Mouse (Mus musculus): ENCODE data around the gene Enah. TPM values are rescaled to one million over a fixed set of nuclear protein-coding genes. Genes with fewer than 3 reads are reported as not detected.

Enah gene
- polyA plus RNA-seq, 1 experiment from 2014 or later, result 14.8 TPM

DNA sequence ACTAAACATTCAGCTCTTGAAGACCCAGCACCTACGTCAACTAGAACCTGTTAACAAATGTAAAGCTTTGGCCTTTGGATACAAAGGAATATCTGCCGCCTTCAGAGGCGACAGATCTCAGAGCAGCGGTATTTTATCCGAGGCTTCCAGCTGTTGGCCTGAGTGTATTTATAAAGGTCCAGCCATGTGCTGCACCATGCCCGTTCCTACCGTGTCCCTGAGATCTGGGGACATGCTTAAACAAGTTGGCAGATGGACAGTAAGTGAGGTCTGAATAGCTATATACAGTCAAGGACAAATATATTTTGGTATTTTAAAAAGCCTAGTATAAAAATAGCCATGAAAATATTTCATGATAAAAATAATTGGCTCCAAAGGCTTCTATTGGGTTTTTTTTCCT is 32.6 kb upstream of the Enah start:
- 60% methylated on average over 7 of the region's 7 CpGs for WGBS
- H3K27me3 ChIP-seq (replicated peaks), result no peaks in the 10 kb centered on the region
- H3K4me2 ChIP-seq, result no peak overlapping the region
- H3K9me3 ChIP-seq, result no peaks in the 10 kb centered on the region
- no peaks in the 10 kb centered on the region for H3K36me3 ChIP-seq
- H3K4me1 ChIP-seq, result peaks cover 25% of the 10 kb centered on the region
- H3K27ac ChIP-seq (replicated peaks), result no peak overlapping the region
- no peak overlapping the region for H3K4me3 ChIP-seq
- H3K9ac ChIP-seq, result no peak overlapping the region
- ATAC-seq (ENCODE audit: extremely low read depth, insufficient number of reproducible peaks, low FRiP score, low TSS enrichment), result no peak

DNA sequence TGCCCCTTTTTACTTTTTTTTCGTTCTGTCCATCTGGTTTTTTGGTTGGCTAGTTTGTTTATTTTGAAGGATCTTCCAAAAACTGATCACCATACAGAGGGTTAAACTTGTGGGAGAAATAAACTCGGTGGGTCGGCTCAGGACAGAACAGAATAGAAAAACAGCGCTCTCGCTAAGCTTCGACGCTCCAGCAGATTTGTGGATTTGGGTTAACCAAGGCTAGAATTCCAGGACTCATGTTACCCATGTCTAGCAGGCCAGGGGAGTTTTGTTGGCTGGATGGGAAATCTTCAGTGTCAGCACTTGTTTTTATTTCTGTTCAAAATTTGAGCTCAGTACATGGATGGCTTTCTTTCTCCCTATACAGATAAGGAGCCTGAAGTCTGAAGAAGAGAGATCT is 30.0 kb upstream of the Enah start:
- Histone ChIP-seq H3K27me3 (replicated peaks) (no peaks in the 10 kb centered on the region), H3K4me1 (peaks cover 13% of the 10 kb centered on the region), H3K4me3 (no peak overlapping the region), H3K36me3 (no peaks in the 10 kb centered on the region), H3K27ac (replicated peaks) (no peak overlapping the region), H3K9me3 (no peaks in the 10 kb centered on the region), H3K9ac (no peak overlapping the region), H3K4me2 (no peak overlapping the region)
- ATAC-seq (ENCODE audit: extremely low read depth, insufficient number of reproducible peaks, low FRiP score, low TSS enrichment), result no peak
- WGBS, result 79% methylated on average over 7 of the region's 7 CpGs

DNA sequence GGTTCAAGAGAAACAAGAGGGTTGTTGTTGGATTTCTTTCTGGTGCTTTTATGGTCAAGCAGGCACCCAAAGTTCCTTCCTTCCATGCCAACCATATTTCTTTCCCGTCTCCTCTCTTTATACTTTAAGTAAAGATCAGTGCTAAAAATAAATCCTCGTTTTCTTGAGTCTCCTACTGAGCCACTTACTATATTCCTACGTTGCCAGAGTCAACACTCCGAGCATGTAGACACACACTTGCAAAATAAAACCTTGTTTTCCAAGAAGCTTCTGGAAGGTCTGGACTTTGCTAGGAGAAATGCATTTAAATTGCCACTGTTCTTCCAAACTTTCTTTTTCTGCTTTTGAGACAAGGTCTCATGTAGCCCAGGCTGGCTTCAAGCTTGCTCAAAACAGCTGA is 28.3 kb upstream of the Enah start:
- ATAC-seq (ENCODE audit: extremely low read depth, insufficient number of reproducible peaks, low FRiP score, low TSS enrichment), result no peak
- 73% methylated on average over 4 of the region's 4 CpGs for WGBS
- Histone ChIP-seq H3K4me1 (peaks cover 11% of the 10 kb centered on the region), H3K36me3 (no peaks in the 10 kb centered on the region), H3K4me3 (no peak overlapping the region), H3K27ac (replicated peaks) (no peak overlapping the region), H3K27me3 (replicated peaks) (no peaks in the 10 kb centered on the region), H3K9ac (no peak overlapping the region), H3K9me3 (no peaks in the 10 kb centered on the region), H3K4me2 (no peak overlapping the region)

DNA sequence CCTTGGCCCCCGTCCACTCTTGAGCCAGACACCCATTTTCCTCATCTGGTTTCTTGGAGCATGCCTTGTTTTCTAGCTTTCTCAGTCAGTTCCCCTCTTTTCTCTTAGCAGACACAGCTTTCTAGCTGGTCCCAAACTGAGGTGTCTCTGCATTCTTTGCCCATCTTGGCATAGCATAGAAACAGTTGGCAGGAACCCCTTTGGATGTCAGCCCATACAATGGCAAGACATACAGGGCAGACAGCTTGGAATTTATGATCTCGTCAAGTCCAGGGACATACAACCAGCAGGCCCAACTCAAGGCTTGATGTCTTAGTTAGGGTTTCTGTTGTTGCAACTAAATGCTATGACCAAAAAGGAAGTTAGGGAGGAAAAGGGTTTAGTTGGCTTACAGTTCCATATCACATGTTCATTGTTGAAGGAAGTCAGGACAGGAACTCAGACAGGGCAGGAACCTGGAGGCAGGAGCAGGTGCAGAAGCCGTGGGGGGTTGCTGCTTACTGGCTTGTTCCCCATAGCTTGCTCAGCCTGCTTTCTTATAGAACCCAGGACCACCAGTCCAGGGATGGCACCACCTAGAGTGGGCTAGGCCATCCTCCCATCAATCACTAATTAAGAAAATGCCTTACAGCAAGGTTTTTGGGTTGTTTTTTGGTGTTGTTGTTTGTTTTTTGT is 27.4 kb upstream of the Enah start:
- no peak overlapping the region for H3K9ac ChIP-seq
- no peaks in the 10 kb centered on the region for H3K9me3 ChIP-seq
- H3K27ac ChIP-seq (replicated peaks), result no peak overlapping the region
- no peaks in the 10 kb centered on the region for H3K27me3 ChIP-seq (replicated peaks)
- H3K4me3 ChIP-seq, result no peak overlapping the region
- H3K4me2 ChIP-seq, result no peak overlapping the region
- WGBS, result 75% methylated on average over 3 of the region's 3 CpGs
- H3K36me3 ChIP-seq, result no peaks in the 10 kb centered on the region
- ATAC-seq (ENCODE audit: extremely low read depth, insufficient number of reproducible peaks, low FRiP score, low TSS enrichment), result no peak
- 0 out of 2 replicates have a peak, but pooled peaks cover 3% of the 10 kb centered on the region for H3K4me1 ChIP-seq

DNA sequence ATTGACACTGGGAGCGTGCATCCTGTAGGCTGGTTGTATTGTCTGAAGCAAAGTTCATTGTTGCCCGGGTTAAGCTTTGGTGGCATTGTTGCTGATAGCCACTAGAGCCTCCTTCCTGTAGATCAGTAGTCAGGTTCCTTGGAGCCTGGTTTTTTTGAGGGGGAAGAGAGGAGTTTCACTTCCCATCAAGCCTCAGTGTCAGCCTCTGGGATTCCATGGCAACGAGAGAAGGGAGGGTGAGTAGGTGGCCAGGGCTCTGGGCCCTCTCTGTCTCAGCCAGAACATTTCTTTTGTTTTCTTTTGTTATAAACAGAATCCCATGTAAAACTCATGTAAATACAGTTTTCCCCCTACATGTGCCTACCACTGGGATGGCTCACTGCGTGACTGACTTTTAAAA is 25.4 kb upstream of the Enah start:
- no peaks in the 10 kb centered on the region for H3K27me3 ChIP-seq (replicated peaks)
- no peak overlapping the region for H3K27ac ChIP-seq (replicated peaks)
- H3K9me3 ChIP-seq, result no peaks in the 10 kb centered on the region
- 75% methylated on average over 4 of the region's 4 CpGs for WGBS
- no peak overlapping the region for H3K4me2 ChIP-seq
- no peak overlapping the region for H3K9ac ChIP-seq
- no peak for ATAC-seq (ENCODE audit: extremely low read depth, insufficient number of reproducible peaks, low FRiP score, low TSS enrichment)
- no peak overlapping the region for H3K4me3 ChIP-seq
- 0 out of 2 replicates have a peak, but pooled peaks cover 3% of the 10 kb centered on the region for H3K4me1 ChIP-seq
- no peaks in the 10 kb centered on the region for H3K36me3 ChIP-seq

DNA sequence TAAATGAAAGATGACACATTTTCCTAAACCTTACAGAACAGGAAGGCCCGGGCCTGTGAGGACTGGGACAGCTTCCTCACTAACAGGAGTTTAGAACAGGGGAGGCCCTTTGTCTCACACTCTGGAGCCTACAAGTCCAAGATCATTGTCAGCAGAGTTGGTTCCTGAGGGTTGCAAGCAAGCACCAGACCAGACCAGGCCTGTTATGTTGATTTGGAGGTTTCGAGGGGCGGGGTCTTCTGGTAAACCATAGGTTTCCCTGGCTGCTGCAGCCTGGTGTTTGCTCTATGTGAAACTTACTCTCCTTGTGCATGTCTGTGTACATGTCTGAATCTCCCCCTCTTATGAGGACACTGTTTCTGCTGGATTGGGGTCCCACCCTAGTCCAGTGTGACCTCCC is 20.7 kb upstream of the Enah start:
- no peak overlapping the region for H3K9ac ChIP-seq
- no peak overlapping the region for H3K27ac ChIP-seq (replicated peaks)
- WGBS, result 84% methylated on average over 3 of the region's 3 CpGs
- H3K27me3 ChIP-seq (replicated peaks), result no peaks in the 10 kb centered on the region
- H3K4me3 ChIP-seq, result no peak overlapping the region
- ATAC-seq (ENCODE audit: extremely low read depth, insufficient number of reproducible peaks, low FRiP score, low TSS enrichment), result no peak
- H3K36me3 ChIP-seq, result no peaks in the 10 kb centered on the region
- peaks cover 7% of the 10 kb centered on the region; the same call in 1 of the 2 replicates for H3K9me3 ChIP-seq
- no peak overlapping the region for H3K4me2 ChIP-seq
- H3K4me1 ChIP-seq, result 0 out of 2 replicates have a peak, but pooled peaks cover 3% of the 10 kb centered on the region

DNA sequence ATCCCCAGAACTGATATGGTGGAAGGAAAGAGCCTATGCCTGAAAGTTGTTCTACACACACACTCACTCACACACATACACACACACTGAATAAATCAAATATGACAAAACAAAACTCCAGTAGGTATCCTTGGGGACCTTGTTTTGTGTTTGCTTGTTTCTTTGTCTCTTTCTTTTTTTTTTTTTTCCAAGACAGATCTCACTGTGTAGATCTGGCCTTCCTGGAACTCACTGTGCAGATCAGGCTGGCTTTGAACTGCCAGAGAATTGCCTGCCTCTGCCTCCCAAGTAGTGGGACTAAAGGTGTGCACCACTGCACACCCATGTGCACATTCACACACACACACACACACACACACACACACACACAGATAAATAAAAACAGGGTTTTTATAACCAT is 12.0 kb upstream of the Enah start:
- Histone ChIP-seq H3K4me3 (no peak overlapping the region), H3K9me3 (no peaks in the 10 kb centered on the region), H3K27me3 (replicated peaks) (no peaks in the 10 kb centered on the region), H3K4me2 (no peak overlapping the region), H3K4me1 (peaks cover 31% of the 10 kb centered on the region), H3K27ac (replicated peaks) (no peak overlapping the region), H3K36me3 (no peaks in the 10 kb centered on the region), H3K9ac (no peak overlapping the region)
- no peak for ATAC-seq (ENCODE audit: extremely low read depth, insufficient number of reproducible peaks, low FRiP score, low TSS enrichment)

DNA sequence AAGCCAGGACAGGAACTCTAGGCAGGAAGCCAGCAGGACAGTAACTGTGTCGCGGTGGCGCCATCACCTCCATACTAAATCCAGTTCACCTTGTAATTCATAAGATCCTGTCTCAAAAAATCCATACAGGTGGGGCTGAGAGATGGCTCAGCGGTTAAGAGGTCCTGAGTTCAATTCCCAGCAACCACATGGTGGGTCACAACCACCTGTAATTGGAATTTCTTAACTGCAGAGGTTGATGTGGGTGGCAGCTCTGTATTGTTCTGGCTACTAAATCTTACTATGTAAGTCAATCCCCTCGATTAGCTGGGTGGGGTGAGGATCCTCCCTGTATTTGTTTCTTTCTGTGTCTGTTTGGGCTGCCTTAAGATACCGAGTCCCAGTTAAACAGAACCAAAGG is 11.3 kb upstream of the Enah start:
- Histone ChIP-seq H3K27me3 (replicated peaks) (no peaks in the 10 kb centered on the region), H3K27ac (replicated peaks) (no peak overlapping the region), H3K9me3 (no peaks in the 10 kb centered on the region), H3K4me1 (peaks cover 38% of the 10 kb centered on the region), H3K36me3 (no peaks in the 10 kb centered on the region), H3K4me2 (no peak overlapping the region), H3K9ac (no peak overlapping the region), H3K4me3 (no peak overlapping the region)
- WGBS, result 79% methylated on average over 6 of the region's 6 CpGs
- ATAC-seq (ENCODE audit: extremely low read depth, insufficient number of reproducible peaks, low FRiP score, low TSS enrichment), result no peak

DNA sequence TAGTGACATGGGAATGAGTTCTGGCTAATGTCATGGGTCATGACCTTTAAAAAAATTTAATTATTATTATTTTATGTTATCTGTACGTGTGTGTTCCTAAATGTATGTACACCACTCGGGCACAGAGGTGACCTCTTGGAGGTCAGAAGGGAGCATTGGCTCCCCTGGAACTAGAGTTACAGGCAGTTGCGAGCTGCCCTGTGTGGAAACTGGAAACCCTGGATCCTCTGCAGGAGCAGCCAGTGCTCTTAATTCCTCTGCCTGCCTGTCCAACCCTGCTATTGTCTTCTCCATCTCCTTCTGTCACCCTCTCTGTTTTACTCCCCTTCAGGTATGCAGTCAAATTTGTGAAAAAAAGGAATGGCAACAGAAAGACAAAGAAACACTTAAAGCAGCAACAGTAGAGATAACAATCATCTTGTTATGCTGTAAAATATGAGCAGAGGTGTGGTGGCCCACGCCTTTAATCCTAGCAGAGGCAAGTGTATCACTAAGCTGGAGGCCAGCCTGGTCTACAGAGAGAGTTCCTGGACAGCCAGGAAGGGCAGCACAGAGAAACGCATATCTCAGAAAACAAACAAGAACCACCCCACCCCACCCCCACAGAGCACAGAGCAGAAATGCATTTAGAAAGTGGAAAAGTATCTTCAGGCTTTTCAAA is 10.3 kb upstream of the Enah start:
- WGBS, result 69% methylated on average over 5 of the region's 5 CpGs
- Histone ChIP-seq H3K4me3 (no peak overlapping the region), H3K9me3 (no peaks in the 10 kb centered on the region), H3K27me3 (replicated peaks) (no peaks in the 10 kb centered on the region), H3K4me1 (peaks cover 47% of the 10 kb centered on the region), H3K36me3 (no peaks in the 10 kb centered on the region), H3K27ac (replicated peaks) (no peak overlapping the region), H3K4me2 (no peak overlapping the region), H3K9ac (no peak overlapping the region)
- ATAC-seq (ENCODE audit: extremely low read depth, insufficient number of reproducible peaks, low FRiP score, low TSS enrichment), result no peak

DNA sequence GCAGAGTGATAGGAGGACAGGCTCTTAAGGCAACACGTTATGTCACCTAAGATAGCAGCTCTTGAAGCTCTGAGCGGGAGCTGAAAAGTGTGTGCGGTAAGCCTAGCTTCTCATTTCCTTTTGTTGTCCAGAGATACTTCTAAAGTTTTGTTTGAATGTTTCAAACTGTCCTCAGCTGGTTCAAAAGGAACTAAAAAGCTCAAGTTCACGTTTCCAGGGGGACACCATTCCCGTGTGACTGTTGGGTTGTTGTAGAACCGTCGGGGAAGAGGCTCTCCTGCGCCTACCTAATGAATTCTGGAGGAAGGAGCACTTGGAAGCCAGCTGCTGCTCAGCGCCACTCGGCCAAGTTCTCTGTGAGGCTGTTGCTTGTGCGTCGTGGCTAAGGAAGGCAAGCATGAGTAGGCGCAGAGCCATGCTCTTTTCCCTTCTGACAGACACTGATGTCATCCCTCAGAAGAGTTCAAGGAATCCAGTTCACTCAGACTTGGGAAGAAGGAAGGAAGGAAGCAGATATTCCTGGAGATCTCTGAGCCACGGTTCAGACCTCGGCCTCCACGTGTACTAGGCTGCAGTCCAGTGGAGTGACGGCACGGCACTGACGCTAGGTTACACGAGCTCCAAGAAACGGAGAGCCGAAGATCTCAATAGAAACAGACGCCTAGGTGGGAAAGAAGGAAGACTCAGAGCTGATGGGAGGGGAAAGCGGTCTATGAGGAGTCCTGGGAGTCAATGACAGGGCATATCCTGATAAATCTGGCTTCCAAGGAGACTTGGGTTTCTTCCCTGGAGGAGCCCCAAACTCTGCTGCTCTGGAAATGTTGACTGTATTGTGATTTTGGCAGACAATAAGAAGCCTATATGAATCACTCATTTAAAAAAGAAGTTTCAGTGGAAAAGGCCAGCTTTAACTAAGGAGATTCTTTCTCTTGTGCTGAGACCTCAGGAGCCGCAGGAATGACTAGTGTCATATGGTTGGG is 8.7 kb upstream of the Enah start:
- Histone ChIP-seq H3K4me3 (no peak overlapping the region), H3K27ac (replicated peaks) (peak overlapping the region; percentile 8; the same call in 1 of the 2 replicates), H3K27me3 (replicated peaks) (no peaks in the 10 kb centered on the region), H3K4me2 (peak overlapping the region; percentile 17; the same call in 1 of the 2 replicates), H3K36me3 (no peaks in the 10 kb centered on the region), H3K9ac (0 out of 2 replicates have a peak overlapping the region, but pooled peaks have one; percentile 4), H3K4me1 (peaks cover 46% of the 10 kb centered on the region), H3K9me3 (no peaks in the 10 kb centered on the region)
- 54% methylated on average over 25 of the region's 25 CpGs for WGBS
- no peak for ATAC-seq (ENCODE audit: extremely low read depth, insufficient number of reproducible peaks, low FRiP score, low TSS enrichment)

DNA sequence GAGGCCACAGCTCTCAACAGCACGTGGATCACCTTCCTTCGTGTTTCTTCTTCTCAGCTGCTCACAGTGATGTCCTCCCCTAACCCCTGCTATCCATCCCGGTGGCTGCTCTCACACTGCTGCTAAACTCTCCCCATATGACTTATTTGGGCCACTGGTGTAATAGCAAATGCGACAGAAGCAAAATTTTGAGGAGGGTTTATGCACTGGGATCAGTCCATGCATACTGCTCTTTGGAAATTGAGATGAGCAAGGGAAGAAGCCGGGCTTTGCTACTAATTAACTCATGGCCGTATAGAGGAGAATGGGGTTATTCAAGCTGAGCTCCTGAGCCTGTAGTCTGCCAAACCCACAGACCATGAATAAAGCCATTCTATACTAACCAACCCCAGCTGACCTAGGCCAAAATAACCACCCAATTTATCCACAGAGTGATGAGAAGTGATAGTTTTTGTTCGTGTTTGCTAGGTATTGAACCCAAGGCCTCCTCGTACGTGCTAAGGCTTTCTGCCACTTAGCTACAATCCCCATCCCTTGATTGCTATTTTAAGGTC is 7.7 kb upstream of the Enah start:
- Histone ChIP-seq H3K9me3 (no peaks in the 10 kb centered on the region), H3K4me1 (peaks cover 53% of the 10 kb centered on the region), H3K27me3 (replicated peaks) (no peaks in the 10 kb centered on the region), H3K4me2 (no peak overlapping the region), H3K9ac (0 out of 2 replicates have a peak overlapping the region, but pooled peaks have one; percentile 35), H3K36me3 (no peaks in the 10 kb centered on the region), H3K4me3 (no peak overlapping the region), H3K27ac (replicated peaks) (peak overlapping the region; percentile 84)
- WGBS, result 66% methylated on average over 9 of the region's 9 CpGs
- no peak for ATAC-seq (ENCODE audit: extremely low read depth, insufficient number of reproducible peaks, low FRiP score, low TSS enrichment)

Data from heart, embryonic 13.5 days (tissue).